Mouse (Mus musculus) embryonic fibroblast, embryonic 13.5 days (primary cell): Measurements from ENCODE around the gene Slc10a6.

ENCODE experiments used
- CTCF ChIP-seq: IDR thresholded peaks from 2 replicates; pipeline ENCODE4 v1.5.1; 2011; ENCODE audit warnings: mild to moderate bottlenecking, control low read depth, low read length, moderate library complexity, borderline replicate concordance; ENCODE audit not compliant: insufficient read depth
- POLR2A ChIP-seq: IDR thresholded peaks from 2 replicates; pipeline ENCODE4 v1.6.1; 2011; ENCODE audit warnings: low read depth, mild to moderate bottlenecking, control low read depth, low read length, moderate library complexity

DNA sequence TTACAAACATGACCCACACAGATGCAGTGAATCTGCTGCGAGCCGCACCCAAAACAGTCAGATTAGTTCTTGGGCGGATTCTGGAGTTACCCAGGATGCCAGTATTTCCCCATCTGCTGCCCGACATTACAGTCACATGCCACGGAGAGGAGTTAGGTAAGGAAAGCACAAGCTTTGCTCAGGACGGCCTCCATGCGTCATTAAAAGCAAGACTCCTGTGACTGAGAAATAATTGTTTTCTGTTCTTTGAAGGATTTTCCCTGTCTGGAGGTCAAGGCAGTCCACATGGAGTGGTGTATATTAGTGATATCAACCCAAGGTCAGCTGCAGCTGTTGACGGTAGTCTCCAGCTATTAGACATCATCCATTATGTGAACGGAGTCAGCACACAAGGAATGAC is 59.8 kb downstream of the Slc10a6 start:
- no peak for TF ChIP-seq POLR2A
- TF ChIP-seq CTCF: no peak
